Mouse (Mus musculus) hindbrain, embryonic 10.5 days (tissue): Measurements from ENCODE around the gene Dnajc16. TPM values are rescaled to one million over a fixed set of nuclear protein-coding genes. Genes with fewer than 3 reads are reported as not detected.
A peak's percentile ranks its signal among the peaks of the same experiment; 100 is the strongest.

Source experiments
- DNase-seq: peaks from one replicate; pipeline ENCODE4 v3.0.0-alpha.2; 2017; ENCODE audit warnings: low spot score
- H3K27ac ChIP-seq: fragments of 300-500 bp; sonication (generic); 2 replicates; pipeline ENCODE4 v1.5.1; 2016; ENCODE audit warnings: mild to moderate bottlenecking, moderate library complexity
- H3K27me3 ChIP-seq: fragments of 300-500 bp; sonication (generic); 2 replicates; pipeline ENCODE4 v1.6.1; 2016; ENCODE audit warnings: mild to moderate bottlenecking; ENCODE audit not compliant: poor library complexity, insufficient read depth, severe bottlenecking
- H3K36me3 ChIP-seq: fragments of 300-500 bp; sonication (generic); 2 replicates; pipeline ENCODE4 v1.6.1; 2016; ENCODE audit warnings: mild to moderate bottlenecking, moderate library complexity
- H3K4me1 ChIP-seq: fragments of 300-500 bp; sonication (generic); replicated peaks from 2 replicates; pipeline ENCODE4 v1.6.1; 2016; ENCODE audit warnings: mild to moderate bottlenecking
- H3K4me3 ChIP-seq: fragments of 300-500 bp; sonication (generic); 2 replicates; pipeline ENCODE4 v1.5.1; 2016; ENCODE audit warnings: mild to moderate bottlenecking, moderate library complexity
- H3K9me3 ChIP-seq: fragments of 300-500 bp; sonication (generic); 2 replicates; pipeline ENCODE4 v1.6.1; 2016; ENCODE audit warnings: mild to moderate bottlenecking, moderate library complexity
- WGBS: fragments of 180-500 bp; shearing (Covaris S2); methylation state at CpG from one replicate; pipeline ENCODE4 v1.1.7; 2016; 5-methylcytosine and 5-hydroxymethylcytosine counted together
- polyA plus RNA-seq: library from polyadenylated mRNA; unstranded; fragments of >200 nt; fragmentation: Nextera tagmentation; extraction: Ambion mirVana; gene quantifications from 2 replicates; pipeline ENCODE4 v1.2.1, GENCODE M21; 2016

Dnajc16 gene
- polyA plus RNA-seq, 1 experiment from 2014 or later, result 5.5 TPM

DNA sequence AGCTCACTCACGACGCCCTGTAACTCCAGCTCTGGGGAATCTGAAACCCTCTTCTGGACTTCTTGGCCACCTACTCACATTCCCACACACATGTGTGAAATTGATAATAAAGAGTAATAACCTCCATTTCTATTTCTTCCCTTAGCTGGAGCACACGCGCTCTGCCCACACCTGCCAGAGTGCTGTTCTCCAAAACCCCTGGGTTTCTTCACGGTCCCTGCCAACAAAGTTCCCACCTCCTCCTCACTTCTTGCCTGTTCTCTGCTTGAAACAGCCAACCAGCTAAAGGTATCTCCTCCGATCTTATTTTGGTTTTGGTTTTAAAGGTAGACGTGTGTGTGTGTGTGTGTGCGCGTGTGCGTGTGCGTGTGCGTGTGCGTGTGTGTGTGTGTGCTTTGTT is 60.3 kb downstream of the Dnajc16 start:
- H3K36me3 ChIP-seq, result no peaks in the 10 kb centered on the region
- H3K4me1 ChIP-seq, result peaks cover 13% of the 10 kb centered on the region
- 81% methylated on average over 13 of the region's 13 CpGs for WGBS
- no peak overlapping the region for H3K27ac ChIP-seq
- DNase-seq, result no peak
- H3K9me3 ChIP-seq, result no peaks in the 10 kb centered on the region
- H3K4me3 ChIP-seq, result no peak overlapping the region
- peaks cover 5% of the 10 kb centered on the region; the same call in 1 of the 2 replicates for H3K27me3 ChIP-seq

DNA sequence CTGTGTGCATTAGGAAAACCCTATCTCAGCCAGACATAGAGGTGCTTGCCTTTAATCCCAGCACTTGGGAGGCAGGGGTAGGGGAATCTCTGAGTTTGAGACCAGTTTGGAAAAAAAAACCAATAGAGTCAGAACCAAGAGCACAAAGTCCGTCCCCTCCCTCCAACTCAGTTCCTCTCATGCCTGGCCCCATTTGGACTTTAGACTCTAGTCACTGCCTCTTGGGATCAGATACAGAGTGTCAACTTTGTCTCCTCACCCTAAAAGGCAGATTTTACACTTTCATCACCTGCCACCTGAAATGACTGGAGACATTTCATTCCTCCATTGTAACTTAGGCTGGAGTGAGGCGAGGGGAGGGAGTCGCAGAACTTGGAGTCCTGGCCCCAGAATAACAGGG is 61.5 kb downstream of the Dnajc16 start:
- WGBS, result 83% methylated on average over 3 of the region's 3 CpGs
- H3K27me3 ChIP-seq, result peaks cover 5% of the 10 kb centered on the region; the same call in 1 of the 2 replicates
- H3K4me3 ChIP-seq, result no peak overlapping the region
- peaks cover 2% of the 10 kb centered on the region; the same call in 1 of the 2 replicates for H3K4me1 ChIP-seq
- H3K36me3 ChIP-seq, result no peaks in the 10 kb centered on the region
- DNase-seq, result no peak
- no peak overlapping the region for H3K27ac ChIP-seq
- no peaks in the 10 kb centered on the region for H3K9me3 ChIP-seq

DNA sequence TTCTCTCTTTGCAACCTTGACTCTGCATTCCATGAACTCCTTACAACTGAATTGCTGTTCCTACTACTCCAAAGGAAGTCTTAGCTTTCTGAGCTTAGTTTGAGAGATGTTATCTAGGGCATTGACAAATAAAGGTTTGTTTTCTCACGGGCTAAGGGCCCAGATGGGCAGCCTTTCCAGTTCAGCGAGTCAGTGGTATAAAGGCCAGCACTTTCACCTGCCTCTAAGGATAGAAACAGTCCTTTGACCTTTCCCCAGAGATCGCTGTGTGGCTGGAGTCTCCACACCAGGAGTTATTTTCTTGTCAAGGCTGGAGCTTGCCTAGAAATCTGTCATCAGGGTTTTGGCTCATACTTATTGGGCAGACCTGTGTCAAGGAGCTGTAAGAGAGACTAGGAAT is 65.0 kb downstream of the Dnajc16 start:
- Histone ChIP-seq H3K9me3 (no peaks in the 10 kb centered on the region), H3K4me1 (peaks cover 30% of the 10 kb centered on the region), H3K27ac (no peak overlapping the region), H3K4me3 (no peak overlapping the region), H3K36me3 (peaks cover 5% of the 10 kb centered on the region; the same call in 1 of the 2 replicates), H3K27me3 (peaks cover 4% of the 10 kb centered on the region; the same call in 1 of the 2 replicates)
- WGBS, result 62% methylated on average over 3 of the region's 3 CpGs
- no peak for DNase-seq

DNA sequence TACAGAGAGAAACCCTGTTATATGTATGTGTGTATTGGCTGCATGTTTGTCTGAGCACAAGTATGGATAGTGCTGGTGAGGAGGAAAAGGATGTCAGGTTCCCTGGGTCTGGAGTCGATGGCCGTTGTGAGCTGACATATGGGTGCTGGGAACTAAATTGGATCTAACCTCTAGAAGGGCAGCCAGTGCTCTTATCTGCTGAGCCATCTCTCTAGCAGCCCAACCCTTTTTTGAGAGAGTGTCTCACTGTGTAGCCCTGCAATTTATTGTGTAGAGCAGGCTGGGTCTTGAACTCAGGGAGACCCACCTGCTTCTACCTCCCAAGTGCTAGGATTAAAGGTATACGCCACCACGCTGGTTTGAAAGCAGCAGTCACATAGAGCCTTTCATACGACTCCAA is 65.5 kb downstream of the Dnajc16 start:
- no peak for DNase-seq
- Histone ChIP-seq H3K4me3 (no peak overlapping the region), H3K4me1 (peaks cover 31% of the 10 kb centered on the region), H3K36me3 (peaks cover 9% of the 10 kb centered on the region), H3K27me3 (no peaks in the 10 kb centered on the region), H3K27ac (no peak overlapping the region), H3K9me3 (no peaks in the 10 kb centered on the region)
- 83% methylated on average over 5 of the region's 5 CpGs for WGBS

DNA sequence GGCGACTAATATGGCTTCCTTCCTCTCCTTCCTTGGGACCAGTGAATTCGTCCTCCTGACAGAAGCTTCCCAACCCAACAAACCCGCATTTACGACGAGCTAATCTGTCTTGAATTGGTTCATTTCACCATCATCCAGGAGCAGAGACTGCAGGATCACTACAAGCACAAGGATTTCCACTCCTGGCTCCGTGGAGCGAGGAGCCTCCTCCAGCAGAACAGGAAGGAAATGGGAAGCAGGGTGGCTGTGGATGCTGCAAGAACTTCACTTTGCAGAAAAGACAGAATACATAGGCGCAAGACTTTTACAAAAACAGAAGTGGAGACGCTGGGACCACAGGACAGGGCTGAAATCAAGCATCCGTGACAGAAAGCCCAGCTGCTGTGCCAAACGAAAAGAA is 66.1 kb downstream of the Dnajc16 start:
- H3K9me3 ChIP-seq, result no peaks in the 10 kb centered on the region
- H3K36me3 ChIP-seq, result peaks cover 16% of the 10 kb centered on the region
- no peak for DNase-seq
- no peaks in the 10 kb centered on the region for H3K27me3 ChIP-seq
- no peak overlapping the region for H3K27ac ChIP-seq
- H3K4me1 ChIP-seq, result peaks cover 31% of the 10 kb centered on the region
- H3K4me3 ChIP-seq, result no peak overlapping the region
- WGBS, result 74% methylated on average over 11 of the region's 11 CpGs

DNA sequence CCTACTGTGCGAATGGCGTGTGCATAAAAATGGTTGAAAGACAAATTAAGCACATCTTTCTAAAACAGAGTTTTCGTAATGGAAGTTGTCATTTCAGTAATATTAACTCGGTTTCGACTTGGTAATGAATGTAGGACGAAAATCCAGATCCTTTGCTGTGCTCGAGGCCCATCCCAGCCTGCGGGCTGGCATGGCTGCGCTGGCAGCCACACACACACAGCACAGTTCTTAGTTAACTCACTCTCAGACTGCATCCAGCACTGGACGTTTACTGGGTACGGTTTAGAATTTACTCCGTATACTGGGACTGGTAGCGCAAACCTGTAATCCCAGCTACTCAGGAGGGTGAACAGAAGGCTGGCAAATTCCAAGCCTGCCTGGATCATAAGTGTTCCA is 67.1 kb downstream of the Dnajc16 start:
- Histone ChIP-seq H3K27ac (peak overlapping the region; percentile 97), H3K36me3 (peaks cover 16% of the 10 kb centered on the region), H3K4me1 (peaks cover 31% of the 10 kb centered on the region), H3K9me3 (no peaks in the 10 kb centered on the region), H3K4me3 (peak overlapping the region; percentile 98), H3K27me3 (no peaks in the 10 kb centered on the region)
- no peak for DNase-seq
- whole genome bisulfite sequencing, result 11% methylated on average over 13 of the region's 13 CpGs

DNA sequence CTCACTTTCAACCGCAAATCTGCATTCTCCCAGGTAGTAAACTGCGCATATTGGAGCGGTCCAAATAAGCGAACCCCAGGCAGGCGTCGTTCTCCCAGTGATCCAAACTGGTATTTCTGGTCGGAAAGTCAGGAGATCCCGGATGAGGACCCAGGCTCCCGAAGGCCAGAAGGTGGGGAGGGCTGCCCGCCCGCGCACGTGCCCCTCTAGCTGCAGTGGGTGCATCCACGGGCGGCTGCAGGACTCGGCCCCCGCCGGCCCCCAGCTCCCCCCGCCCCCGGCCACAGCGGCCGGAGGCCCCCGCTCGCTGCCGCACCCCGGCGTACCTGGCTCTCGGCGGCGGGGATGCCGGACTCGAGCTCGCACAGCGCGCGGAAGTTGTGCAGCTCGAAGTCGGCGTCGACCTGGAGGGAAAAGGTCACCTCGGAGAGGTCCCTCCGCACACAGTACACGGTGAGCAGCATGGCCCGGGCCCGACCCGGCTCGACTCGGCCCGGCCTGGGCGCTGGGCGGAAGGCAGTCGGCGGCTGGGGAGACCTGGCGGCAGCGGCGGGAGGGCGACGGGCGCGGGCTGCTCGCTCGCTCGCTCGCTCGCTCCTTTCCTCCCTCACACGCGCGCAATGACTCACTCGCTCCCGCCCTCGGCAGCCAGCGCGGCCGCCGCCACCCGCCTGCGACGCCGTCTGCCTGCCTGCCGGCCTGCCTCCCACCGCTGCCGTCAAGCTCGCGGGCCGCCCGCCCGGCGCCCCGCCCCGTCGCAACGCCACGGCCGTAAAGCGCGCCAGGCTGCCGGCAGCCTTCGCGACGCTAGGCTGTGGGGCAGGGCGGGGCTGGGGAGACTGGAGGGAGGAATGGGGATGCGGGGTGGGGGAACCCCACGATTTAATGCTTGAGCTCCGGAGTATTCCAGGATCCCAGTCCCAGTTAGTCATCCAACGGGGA is 67.7 kb downstream of the Dnajc16 start, which contains the start of gene Ddi2:
Gene Ddi2, minus strand, starts transcription at position 689 of the 942 bp plus-strand sequence.
- under 1% methylated on average over 99 of the region's 105 CpGs for WGBS

DNA sequence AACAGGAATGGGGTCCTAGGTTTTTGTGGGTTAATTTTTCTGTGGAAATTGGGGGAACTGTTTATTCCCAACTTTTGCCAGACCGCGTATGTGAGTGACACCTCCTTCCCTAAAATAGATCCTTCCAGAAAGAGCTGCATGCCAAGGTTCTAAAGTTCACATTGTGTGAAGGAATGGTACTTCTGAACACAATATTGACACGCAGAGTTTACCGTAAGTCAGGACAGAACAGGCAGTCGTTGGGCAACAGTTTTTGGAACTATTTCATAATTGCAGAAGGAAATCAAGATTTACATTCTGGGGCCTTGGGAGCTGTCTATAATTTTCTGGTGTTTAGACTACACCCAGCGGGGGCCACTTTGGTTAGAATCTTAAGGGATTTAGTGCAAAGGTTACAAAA is 68.8 kb downstream of the Dnajc16 start:
- H3K4me3 ChIP-seq, result peak overlapping the region; percentile 98
- 80% methylated on average over 6 of the region's 6 CpGs for WGBS

More for the DNA sequence above, 67.7 kb downstream of the Dnajc16 start, which contains the start of gene Ddi2:
- H3K4me3 ChIP-seq, result peak within 1 kb of the TSS; percentile 98
- DNase-seq, result peak; percentile 89
- peaks cover 31% of the 10 kb centered on the region for H3K4me1 ChIP-seq
- no peaks in the 10 kb centered on the region for H3K9me3 ChIP-seq
- H3K27me3 ChIP-seq, result no peaks in the 10 kb centered on the region
- H3K27ac ChIP-seq, result peak within 1 kb of the TSS; percentile 97
- H3K36me3 ChIP-seq, result peaks cover 16% of the 10 kb centered on the region

DNA sequence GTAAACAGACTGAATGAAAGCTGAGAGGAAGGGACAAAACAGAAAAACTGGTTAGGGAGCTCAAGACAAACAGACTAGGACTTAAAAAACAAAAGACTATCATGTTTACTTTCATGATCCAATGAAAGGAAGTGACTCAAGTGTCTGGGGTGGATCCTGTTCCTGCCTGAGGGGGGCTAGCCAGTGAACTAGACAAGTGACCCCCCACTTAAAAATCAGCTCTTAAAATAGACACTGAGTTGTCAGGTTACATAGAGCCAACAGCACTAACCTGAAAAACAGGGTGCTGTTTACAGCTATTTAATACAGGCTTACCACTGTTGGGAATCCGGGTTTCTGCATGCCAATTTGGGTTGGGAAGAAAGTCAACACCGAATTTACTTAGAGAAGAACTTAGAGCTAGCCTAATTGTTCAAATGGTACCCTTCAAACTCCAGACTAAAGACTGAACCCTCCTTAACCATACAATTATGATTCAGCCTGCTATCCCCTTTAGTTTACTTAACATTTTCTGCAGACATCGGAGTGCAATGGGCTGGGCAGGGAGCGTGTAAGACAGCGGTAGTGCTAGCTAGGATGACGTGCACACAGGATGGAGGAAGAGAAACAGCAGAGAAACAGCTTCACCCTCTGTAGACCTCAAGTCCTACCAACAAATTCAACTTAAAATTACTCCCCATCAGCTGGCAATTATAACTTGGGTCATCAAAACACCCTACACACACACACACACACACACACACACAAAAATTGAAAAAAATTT is 69.8 kb downstream of the Dnajc16 start:
- DNase-seq, result no peak
- H3K27me3 ChIP-seq, result no peaks in the 10 kb centered on the region
- peaks cover 36% of the 10 kb centered on the region for H3K36me3 ChIP-seq
- WGBS, result 89% methylated on average over 6 of the region's 6 CpGs
- H3K4me1 ChIP-seq, result peaks cover 35% of the 10 kb centered on the region
- no peaks in the 10 kb centered on the region for H3K9me3 ChIP-seq
- H3K27ac ChIP-seq, result no peak overlapping the region
- H3K4me3 ChIP-seq, result 0 out of 2 replicates have a peak overlapping the region, but pooled peaks have one; percentile 0

More for the DNA sequence above, 68.8 kb downstream of the Dnajc16 start:
- Histone ChIP-seq H3K27ac (peak overlapping the region; percentile 35; the same call in 1 of the 2 replicates), H3K9me3 (no peaks in the 10 kb centered on the region), H3K36me3 (peaks cover 26% of the 10 kb centered on the region), H3K4me1 (peaks cover 31% of the 10 kb centered on the region), H3K27me3 (no peaks in the 10 kb centered on the region)
- no peak for DNase-seq

DNA sequence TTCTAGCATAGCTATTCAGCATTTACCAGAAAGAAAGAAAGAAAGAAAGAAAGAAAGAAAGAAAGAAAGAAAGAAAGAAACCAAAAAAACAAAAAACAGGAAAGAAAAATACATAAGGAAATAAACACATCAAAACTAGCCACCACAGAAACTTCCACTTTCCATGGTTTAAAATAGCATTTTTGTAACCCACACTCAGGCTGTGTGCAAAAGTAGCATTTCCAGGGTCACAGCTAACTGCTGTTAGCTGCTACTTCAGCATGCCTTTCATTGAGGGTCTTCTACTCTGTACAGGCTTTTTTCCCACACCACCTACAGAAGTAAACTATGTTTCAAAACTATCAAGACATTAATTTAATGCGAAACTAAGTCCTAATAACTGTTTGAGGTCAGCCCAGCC is 71.4 kb downstream of the Dnajc16 start:
- H3K27me3 ChIP-seq, result no peaks in the 10 kb centered on the region
- no peak for DNase-seq
- H3K4me3 ChIP-seq, result no peak overlapping the region
- WGBS, result 93% methylated on average over 1 of the region's 1 CpGs
- peaks cover 45% of the 10 kb centered on the region for H3K4me1 ChIP-seq
- H3K27ac ChIP-seq, result no peak overlapping the region
- peaks cover 38% of the 10 kb centered on the region for H3K36me3 ChIP-seq
- no peaks in the 10 kb centered on the region for H3K9me3 ChIP-seq

DNA sequence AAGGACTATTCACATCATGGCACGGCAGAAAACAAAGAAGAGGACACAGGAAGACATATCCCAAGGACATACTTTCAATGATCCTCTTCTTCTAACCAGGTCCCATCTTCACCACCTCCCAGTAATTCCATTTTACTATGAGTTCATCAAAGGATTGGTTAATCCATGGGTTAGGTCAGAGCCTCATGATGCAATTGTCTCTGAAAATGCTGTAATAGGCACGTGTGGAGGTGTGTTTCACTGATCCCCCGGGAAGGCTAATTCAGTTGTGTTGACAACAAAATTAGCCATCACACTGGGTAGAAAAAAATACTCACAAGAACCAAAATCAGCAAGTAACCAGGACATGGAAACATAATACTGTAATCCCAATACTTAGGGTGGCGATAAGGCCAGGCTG is 73.1 kb downstream of the Dnajc16 start:
- H3K27me3 ChIP-seq, result no peaks in the 10 kb centered on the region
- peaks cover 37% of the 10 kb centered on the region for H3K4me1 ChIP-seq
- H3K4me3 ChIP-seq, result no peak overlapping the region
- no peak overlapping the region for H3K27ac ChIP-seq
- DNase-seq, result no peak
- 91% methylated on average over 4 of the region's 4 CpGs for WGBS
- H3K36me3 ChIP-seq, result peaks cover 54% of the 10 kb centered on the region
- H3K9me3 ChIP-seq, result no peaks in the 10 kb centered on the region

DNA sequence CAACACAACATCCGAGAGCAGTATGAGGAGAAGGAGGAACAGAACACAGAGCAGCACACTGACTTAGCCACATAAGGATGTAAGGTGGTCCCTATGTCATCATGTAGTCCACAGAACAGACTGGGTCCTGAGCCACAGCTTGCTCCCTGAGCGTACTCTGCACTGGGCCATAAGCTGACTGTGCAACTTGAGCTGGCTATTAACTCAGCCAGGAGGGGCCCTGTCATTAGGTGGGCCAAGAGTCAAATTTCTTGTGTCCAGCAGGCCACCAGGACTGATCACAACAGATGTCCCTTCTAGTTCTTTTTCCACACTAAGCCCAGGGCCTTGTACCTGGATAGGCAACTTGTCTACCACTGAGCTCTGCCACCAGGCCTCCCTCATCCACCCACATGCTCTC is 75.7 kb downstream of the Dnajc16 start:
- Histone ChIP-seq H3K4me3 (no peak overlapping the region), H3K27ac (no peak overlapping the region), H3K9me3 (no peaks in the 10 kb centered on the region), H3K36me3 (peaks cover 69% of the 10 kb centered on the region), H3K27me3 (no peaks in the 10 kb centered on the region), H3K4me1 (peaks cover 18% of the 10 kb centered on the region)
- DNase-seq, result peak; percentile 7
- WGBS, result 80% methylated on average over 2 of the region's 2 CpGs
